Mouse (Mus musculus): Measurements from ENCODE around the gene Rab11fip3.

- TF ChIP-seq MAX (IDR thresholded peaks at IDR 0.05; ENCODE audit: low read depth) (no peak), SRF (IDR thresholded peaks at IDR 0.05; ENCODE audit: control insufficient read depth, insufficient read length, low read depth) (no peak), TCF12 (IDR thresholded peaks at IDR 0.05; ENCODE audit: insufficient read depth, poor library complexity, severe bottlenecking) (no peak)
These were observed 121.3 kb downstream of the Rab11fip3 start for GRCm38 (mm10) chr17:25948051-25948450.

All from myocyte (in vitro differentiated cells).